19 mouse cellular contexts compared by ENCODE assay signal in the genomic region with DNA sequence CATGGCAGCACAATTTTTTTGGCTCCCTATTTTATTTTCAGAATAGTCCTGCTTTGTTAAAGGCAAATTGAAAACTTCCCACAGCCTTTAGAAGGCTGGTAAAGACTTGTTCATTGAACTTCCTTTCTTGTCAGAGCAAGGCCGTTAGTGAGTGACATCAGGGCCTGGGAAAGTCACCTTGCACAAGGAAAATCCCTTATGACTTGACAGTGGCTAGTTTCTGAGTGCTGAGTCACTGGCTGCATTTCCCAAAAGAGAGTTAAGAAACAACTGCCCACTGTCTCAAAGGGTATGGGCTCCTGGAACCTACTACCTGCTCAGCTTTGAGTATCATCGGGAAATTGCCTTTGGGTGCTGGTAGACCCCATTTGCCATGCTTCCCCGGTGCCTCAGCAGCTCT.
DNase-seq lines count a peak whose midpoint lies in the region; ATAC-seq and TF ChIP-seq lines count a peak whose summit lies in the region.
"Had no signal": no experiment of that assay in that cellular context is flagged by ENCODE, and none has a peak within 500 bp of the region (broad histone marks: within the 10 kb centered on the region; RNA-seq: fewer than 3 reads in every experiment).

No protein-coding gene starts in this region.

- H3K4me1 ChIP-seq in liver, embryonic 12.5 days: peaks cover 49% of the 10 kb centered on the region
- peaks cover 18% of the 10 kb centered on the region for H3K4me1 ChIP-seq in liver, postnatal 0 days (ENCODE audit: insufficient read depth)
- H3K4me1 ChIP-seq in brown adipose tissue, adult 24 weeks (ENCODE audit: control insufficient read depth, insufficient read depth, insufficient read length, low read length): peaks cover 7% of the 10 kb centered on the region; the same call in 1 of the 2 replicates
- H3K4me1 ChIP-seq: stomach, embryonic 15.5 days had no signal

- TF ChIP-seq CTCF in liver, postnatal 0 days (IDR thresholded peaks at IDR 0.05; ENCODE audit: low read depth): no peak

- no peaks in the 10 kb centered on the region for H3K27me3 ChIP-seq in liver, embryonic 12.5 days (replicated peaks)
- H3K27me3 ChIP-seq in liver, postnatal 0 days (ENCODE audit: insufficient read depth, low read length): no peaks in the 10 kb centered on the region
- H3K27me3 ChIP-seq: forebrain, embryonic 13.5 days; heart, embryonic 12.5 days; hindbrain, embryonic 12.5 days; stomach, embryonic 15.5 days had no signal

- no peak overlapping the region for H3K4me2 ChIP-seq in liver, embryonic 12.5 days
- no peak overlapping the region for H3K4me2 ChIP-seq in liver, postnatal 0 days (ENCODE audit: low read depth, low read length)
- H3K4me2 ChIP-seq: forebrain, embryonic 13.5 days; heart, embryonic 12.5 days; hindbrain, embryonic 12.5 days; stomach, embryonic 15.5 days had no signal

- ATAC-seq in liver, embryonic 12.5 days: no peak
- no peak for ATAC-seq in liver, postnatal 0 days
- peak; percentile 47 for ATAC-seq in megakaryocyte progenitor cell, adult 5-6 weeks (replicated peaks; ENCODE audit: poor library complexity)
- ATAC-seq: forebrain, embryonic 13.5 days; inflammation-experienced regulatory T-cells, adult 6 months had no signal

- TF ChIP-seq EP300 in liver, postnatal 0 days (IDR thresholded peaks at IDR 0.05; ENCODE audit: low read depth): no peak

- no peak overlapping the region for H3K4me3 ChIP-seq in liver, embryonic 12.5 days
- H3K4me3 ChIP-seq in liver, postnatal 0 days (ENCODE audit: low read depth, low read length): no peak overlapping the region
- no peak overlapping the region for H3K4me3 ChIP-seq in brown adipose tissue, adult 24 weeks (ENCODE audit: insufficient read depth, low read depth, low read length)
- H3K4me3 ChIP-seq: forebrain, embryonic 13.5 days; heart, embryonic 12.5 days; hindbrain, embryonic 12.5 days; stomach, embryonic 15.5 days had no signal

- 69% methylated on average over 3 of the region's 3 CpGs for WGBS in liver, embryonic 12.5 days (ENCODE audit: insufficient replicate concordance)
- WGBS in liver, postnatal 0 days (ENCODE audit: insufficient replicate concordance): 74% methylated on average over 3 of the region's 3 CpGs

- H3K36me3 ChIP-seq in liver, embryonic 12.5 days: no peaks in the 10 kb centered on the region
- H3K36me3 ChIP-seq in liver, postnatal 0 days (replicated peaks; ENCODE audit: insufficient read depth, low read length): no peaks in the 10 kb centered on the region
- H3K36me3 ChIP-seq: heart, embryonic 12.5 days; hindbrain, embryonic 12.5 days; stomach, embryonic 15.5 days had no signal

- peak overlapping the region; percentile 34; the same call in 1 of the 2 replicates for H3K27ac ChIP-seq in liver, embryonic 12.5 days
- H3K27ac ChIP-seq in liver, postnatal 0 days (ENCODE audit: low read depth): no peak overlapping the region
- peak overlapping the region; percentile 87 for H3K27ac ChIP-seq in brown adipose tissue, adult 24 weeks (replicated peaks; ENCODE audit: low read depth, low read length)
- H3K27ac ChIP-seq: forebrain, embryonic 13.5 days; hindbrain, embryonic 12.5 days; stomach, embryonic 15.5 days had no signal

- no peaks in the 10 kb centered on the region for H3K9me3 ChIP-seq in liver, embryonic 12.5 days (replicated peaks)
- no peaks in the 10 kb centered on the region for H3K9me3 ChIP-seq in liver, postnatal 0 days (ENCODE audit: low read length)
- H3K9me3 ChIP-seq: forebrain, embryonic 13.5 days; heart, embryonic 12.5 days; hindbrain, embryonic 12.5 days; stomach, embryonic 15.5 days had no signal

- no peak overlapping the region for H3K9ac ChIP-seq in liver, embryonic 12.5 days
- H3K9ac ChIP-seq in liver, postnatal 0 days (replicated peaks): no peak overlapping the region
- H3K9ac ChIP-seq: forebrain, embryonic 13.5 days; heart, embryonic 12.5 days; hindbrain, embryonic 12.5 days; stomach, embryonic 15.5 days had no signal

- peak; percentile 24 for DNase-seq in adrenal gland, adult 8-10 months
- no peak for DNase-seq in adrenal gland, postnatal 25 days
- DNase-seq in liver, postnatal 0 days: no peak
- no peak for DNase-seq in spleen, postnatal 14 days (ENCODE audit: low spot score in 2 of 2)
- no peak for DNase-seq in embryo, embryonic 10 days (ENCODE audit: low spot score)
- DNase-seq: cerebellum, adult 18-20 months; cerebellum, postnatal 36 days; heart, postnatal 14 days; lung, postnatal 10 days; right cerebral cortex, postnatal 25 days; thymus, adult 2 months had no signal
